Mouse (Mus musculus) frontal cortex, adult (tissue): ENCODE measurements at regions not wholly inside any gene's neighbourhood (a gene's known extent, or its start where the extent isn't known, plus 50 kb on each side); places are given as distances from the start of the nearest gene placed in this dataset.

ENCODE experiments used
- ATAC-seq: cut with Nextera tagmentation; 2 replicates; pipeline ENCODE4 v1.9.2; 2017; ENCODE audit warnings: mild to moderate bottlenecking, moderate library complexity, mixed read lengths; ENCODE audit not compliant: low TSS enrichment

DNA sequence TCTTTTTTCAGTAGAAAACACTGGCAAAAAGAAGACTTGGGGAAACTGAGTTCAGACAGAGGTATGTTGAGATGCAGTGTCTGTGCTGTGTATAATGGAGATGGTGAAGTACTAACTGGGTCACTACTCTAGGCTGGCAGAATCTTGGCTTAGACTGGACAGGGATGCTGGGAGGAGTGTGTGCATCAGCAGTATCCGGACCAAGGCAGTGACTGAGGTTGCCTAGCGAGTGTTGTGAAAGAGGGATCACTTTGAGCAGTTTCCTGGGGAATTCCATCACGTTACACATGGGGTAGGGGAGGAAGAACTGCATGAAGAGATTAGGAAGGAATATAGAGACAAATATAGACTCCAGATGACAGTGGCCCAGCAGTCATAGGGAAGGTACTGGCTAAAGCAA lies 87.9 kb upstream of the Itprid2 start:
- no peak for ATAC-seq

DNA sequence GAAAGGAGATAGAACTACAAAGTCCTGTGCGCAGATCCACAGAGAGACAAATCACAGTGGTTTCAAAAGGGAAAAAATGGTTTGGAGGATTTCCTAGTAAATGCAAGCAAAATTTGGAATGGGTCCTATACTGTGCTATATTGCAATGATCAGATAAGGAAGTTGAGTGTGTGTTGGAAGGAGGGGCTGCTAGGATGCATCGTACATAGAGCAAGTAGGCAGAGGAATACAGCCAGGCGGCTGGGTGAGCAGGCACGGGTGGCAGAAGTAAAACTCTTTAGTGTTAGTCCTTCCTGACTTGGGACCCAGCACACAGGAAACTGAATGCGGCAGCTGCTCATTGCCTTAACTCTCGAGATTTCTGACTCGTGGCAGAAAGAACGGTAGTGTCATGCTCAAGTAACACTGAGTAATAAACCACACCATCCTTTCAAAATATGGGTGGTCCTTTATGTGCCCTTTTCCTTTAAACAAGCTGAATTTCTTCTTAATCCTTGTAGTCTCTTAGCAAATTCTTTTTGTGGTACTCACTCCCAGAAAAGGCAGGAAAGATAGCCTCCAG lies 87.0 kb upstream of the Itprid2 start:
- no peak for ATAC-seq

DNA sequence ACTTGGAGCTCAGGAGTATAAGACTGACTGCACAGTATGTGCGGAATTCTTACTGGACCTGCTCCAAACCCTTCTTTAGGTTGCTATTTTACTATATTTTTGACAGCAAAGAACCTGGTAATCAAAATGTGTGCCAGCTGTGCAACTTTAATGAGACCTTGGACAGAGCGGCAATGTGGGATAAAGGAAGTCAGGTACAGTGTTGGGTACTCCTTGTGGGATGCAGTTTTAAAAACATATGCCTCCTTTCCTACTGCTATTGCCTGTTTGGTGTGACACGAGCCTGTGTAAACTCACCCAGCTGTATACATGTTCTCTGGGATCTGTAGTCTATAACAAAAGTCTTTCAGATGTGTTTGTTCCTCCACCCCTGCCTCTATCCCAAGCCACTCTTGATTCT lies 85.4 kb upstream of the Itprid2 start:
- ATAC-seq, result no peak

DNA sequence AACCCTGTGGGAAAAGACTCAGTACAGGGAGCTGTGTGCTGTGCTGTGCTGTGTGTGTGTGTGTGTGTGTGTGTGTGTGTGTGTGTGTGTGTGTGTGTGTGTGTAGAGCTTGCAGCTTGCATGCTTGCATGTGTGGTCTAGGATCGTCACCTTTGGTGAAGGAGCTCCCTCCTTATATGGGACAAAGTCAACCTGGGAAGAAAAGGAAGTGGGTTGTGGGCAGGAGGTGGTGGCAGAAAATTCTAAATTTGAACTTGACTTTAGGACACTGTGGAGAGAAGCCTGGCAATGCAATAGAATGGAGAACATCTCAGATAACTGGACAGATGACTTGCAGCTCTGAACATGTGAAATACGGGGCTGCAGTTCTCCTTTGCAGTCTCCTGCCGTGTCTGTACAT lies 84.7 kb upstream of the Itprid2 start:
- no peak for ATAC-seq

DNA sequence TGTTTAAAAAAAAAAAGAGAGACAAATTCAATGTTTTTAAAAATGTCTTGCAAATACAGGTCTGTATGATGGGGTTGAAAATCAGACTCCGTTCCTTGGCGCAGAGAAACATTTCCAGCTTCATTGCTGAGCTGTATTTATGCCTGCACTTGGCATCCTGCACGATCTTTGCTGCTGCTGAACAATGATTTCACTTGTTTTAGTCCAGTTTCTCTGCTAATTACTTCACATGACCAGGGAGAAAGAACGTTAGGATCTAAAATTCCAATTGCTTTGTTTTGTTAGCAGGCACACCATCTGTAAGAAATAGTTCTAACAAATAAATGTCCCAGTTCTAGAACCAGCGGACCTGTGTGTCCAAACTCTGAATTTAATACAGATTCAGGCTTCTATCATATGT lies 82.7 kb upstream of the Itprid2 start:
- ATAC-seq, result peak; percentile 47; the same call in 1 of the 2 replicates

DNA sequence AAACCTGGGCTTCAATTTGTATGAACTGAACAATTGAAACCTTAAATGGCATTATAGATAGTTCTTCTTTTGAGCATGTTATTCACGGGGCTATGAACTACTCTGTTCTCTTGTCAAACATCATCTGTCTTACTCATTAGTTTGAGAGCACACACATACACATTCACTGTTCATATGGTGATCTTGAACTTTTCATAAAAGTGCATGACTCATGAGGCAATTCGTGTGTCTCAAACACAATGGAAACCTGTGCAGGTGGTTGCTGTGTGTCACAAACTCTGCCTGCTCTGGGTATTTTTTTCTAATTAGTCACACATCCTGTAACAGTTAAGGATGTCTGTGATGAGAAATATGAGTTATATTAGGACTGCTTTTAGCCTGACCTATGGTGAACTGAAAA lies 79.8 kb upstream of the Itprid2 start:
- ATAC-seq, result no peak

DNA sequence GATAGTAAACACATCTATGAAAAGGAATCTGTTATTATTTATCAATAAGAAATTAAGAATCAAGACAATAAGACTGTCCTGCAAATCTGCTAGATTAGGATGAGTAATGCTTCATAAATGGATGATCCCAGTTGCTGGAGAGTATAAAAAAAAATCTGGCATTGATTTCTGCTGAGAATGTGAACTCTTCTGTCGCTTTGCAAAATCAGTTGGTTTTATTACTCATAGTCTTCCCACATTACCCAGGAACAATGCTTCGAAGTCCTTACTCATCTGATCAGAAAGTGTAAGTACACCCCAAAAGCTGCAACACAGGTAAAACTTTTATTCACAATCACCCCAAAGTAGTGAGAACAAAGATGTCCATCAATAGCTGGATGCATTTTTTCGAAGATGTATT lies 77.8 kb upstream of the Itprid2 start:
- no peak for ATAC-seq

DNA sequence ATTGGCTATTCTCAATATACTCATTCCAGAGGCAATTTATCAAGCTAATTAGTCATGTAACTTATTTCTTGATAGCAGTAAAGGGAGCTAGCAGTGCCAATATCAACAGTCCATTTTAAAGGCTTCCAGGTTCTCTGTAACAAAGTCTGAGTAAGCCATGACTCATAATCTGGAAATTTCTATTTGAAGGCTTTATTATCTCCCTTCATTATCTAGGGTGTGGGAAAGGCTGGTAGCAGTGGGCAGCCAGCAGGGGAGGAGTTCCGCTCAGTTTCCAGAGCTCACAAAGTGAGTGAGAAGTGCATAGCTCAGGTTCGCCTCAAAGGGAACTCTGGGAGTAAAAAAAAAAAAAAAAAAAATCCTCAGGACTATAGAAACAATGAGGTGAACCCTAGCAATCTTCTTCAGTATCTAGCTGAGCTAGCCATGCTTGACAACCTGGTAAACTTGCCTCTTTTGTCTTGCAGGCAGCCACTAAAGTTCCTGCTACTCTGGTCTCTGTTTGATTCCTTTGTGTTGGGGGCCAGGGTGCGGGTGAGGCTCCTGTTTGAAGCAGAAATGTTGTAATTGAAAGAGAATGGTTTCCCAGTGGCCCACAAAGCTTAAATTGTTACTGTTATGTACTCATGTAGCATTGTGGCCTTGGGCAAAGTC lies 68.7 kb upstream of the Itprid2 start:
- no peak for ATAC-seq

DNA sequence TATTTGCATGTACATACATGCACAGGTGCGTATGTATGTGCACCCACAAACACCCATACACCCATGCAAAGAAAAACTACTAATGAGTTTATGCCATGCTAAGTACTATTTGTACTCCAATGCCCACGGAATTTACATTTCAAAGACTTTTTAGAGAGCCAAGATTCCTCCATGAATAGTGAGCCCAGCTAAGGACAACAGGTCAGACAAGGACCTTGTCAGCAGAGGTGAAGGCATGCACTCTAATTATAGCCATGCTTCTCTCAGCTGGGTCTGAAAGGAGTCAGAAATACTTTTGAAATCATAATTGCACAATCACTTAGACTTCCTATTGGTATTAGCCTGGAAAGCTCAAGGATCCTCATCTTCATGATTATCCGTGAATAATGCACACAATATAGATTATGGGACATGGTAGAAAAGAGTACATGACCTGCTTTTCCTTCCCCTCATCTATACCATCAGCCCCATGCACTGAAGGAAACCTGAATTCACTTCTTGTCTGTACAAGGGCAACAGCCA lies 67.7 kb upstream of the Itprid2 start:
- no peak for ATAC-seq

DNA sequence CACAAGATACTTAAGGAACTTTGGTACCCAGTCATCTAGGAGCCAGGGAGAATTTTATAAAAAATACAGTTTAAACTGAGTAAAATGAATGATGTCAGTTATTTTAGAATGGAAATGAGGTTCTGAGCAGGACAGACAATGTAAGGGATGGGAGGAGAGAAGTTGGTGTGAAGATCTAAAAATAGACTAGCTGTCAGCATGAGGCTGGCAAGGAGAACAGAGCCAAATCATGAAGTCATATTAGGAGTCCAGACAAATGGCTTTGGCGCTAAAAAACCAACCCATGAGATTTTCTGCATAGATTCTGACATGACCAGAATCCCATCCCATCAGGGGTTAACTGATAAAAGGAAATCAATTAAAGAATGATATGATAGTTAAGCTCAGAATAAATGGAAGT lies 65.5 kb upstream of the Itprid2 start:
- peak; percentile 53 for ATAC-seq

DNA sequence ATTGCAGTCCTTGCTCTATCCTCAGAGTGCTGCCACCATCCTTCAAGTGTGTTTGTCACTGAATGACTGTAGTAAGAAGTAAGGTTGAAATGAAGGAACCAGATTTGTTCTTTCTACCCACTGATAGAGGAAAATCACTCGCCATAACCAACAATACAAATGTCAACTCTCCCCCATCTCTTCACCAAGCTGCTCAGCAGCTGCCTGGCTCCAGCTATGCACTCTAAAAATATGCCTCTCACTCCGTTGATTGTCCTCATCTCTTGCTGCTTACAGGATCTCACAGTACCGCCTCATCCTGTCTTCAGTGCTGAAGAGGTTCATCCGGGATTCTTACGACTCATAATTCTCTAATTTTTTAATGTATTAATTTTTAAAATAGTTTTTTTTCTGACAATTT lies 63.2 kb upstream of the Itprid2 start:
- peak; percentile 84 for ATAC-seq

DNA sequence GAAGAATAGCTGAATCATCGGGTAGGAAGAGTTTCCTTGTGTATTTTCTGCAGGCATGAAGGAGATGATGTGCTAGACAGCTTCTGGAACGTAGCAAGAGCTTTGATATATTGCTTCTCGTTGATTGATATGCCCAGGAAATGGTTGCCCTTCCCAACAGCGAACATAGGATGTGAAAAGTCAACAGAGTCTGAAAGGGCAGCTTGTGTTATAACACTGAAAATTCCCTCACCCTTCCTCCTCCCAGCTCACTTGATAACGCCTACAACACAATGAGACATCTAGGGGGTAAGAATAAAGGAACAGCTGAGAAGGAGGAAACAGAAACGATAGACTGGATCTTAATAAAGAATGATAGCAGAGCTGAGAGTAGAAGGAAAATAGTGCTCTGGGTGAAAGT lies 60.1 kb upstream of the Itprid2 start:
- ATAC-seq, result no peak

DNA sequence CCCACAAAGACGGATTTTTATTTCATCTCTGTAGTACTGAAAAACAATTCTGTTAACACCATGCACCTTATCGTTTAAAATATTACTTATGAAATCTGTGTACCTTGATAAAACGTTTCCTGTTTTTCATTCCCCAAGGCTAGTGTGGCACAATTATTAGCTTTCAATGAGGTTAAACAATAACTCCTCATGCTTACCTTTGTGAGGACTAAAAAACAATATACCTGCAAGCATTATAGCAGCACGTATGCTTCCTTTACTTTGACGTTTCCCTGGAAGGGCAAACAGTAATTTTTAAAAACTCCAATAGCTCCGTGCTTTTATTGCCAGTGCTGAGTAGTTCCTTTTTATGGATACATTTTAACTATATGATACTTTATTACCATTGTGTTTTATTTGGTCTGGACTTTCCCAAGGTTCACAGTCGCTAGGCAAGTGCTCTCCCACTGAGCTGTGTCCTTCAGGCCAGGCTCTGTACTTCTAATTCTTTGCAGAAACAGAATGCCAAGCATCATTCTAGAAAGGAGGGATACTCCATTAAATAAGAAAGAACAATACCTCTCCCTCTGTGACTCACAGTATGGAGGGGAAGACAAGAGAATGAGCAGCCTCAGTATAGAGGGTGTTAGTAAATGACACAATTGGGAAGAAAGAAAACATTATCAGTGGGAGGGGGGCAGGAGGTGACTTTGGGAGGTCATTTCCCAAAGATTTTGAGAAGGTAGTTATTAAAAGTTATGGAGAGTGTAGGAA lies 50.0 kb upstream of the Itprid2 start:
- no peak for ATAC-seq
